Mouse (Mus musculus): ENCODE measurements around the gene Gm42791.

Gene Gm42791

DNA sequence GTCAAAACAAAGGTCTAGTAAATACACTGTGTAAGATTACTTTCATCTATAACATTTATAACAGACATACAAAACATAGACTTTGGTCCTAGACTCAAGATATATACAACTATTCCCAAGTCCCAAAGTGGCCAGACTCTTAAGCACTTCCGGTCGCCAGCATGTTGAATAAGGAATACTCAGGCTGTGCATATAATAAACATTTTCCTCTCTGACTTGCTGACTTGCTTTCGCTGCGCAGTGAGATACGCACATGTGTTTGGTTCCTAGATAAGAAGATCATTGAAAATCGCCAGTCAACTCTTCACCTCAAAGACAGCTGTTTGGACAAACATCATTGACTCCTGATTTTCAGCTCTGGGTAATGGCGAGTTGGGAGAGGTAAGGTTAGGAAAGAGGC, 127.8 kb downstream of the Gm42791 start:
- no peak for DNase-seq

DNA sequence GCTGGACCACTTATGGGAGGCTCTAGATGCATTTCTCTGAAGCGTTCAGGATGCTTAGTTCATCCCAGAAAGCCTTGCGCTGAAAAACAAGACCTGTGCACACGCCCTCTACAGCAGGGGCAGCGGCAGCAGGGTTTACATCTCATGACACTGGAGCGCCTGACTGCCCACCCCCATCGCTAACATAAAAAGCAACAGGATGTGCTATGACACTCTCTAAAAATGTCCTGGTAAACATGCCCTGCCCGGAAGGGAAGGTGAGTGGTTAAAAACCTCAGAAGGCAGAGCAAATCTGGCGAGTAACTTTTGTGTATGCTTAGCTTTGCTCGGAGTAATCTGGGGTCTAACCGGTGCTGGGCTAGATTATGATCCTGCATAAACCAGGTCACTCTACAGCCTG, 128.4 kb downstream of the Gm42791 start:
- DNase-seq: no peak

DNA sequence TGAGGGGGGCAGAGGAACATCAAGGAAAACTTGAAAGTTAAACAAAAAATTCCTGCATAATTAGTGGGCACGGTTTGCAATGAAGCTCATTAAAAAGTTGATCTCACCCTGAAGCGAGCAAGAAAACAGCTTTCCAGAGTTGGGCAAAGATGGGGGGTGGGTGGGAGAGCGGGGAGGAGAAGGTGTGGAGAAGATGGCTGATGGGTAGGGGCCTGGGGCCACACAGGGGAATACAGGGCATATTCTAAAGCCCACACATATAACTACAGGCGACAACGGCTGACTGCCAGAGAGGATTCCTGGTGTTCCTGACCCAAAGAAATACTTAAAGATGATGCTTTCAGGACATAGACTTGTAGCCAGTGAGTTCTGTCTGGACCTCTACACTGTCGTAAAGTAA, 131.5 kb downstream of the Gm42791 start:
- no peak for DNase-seq

DNA sequence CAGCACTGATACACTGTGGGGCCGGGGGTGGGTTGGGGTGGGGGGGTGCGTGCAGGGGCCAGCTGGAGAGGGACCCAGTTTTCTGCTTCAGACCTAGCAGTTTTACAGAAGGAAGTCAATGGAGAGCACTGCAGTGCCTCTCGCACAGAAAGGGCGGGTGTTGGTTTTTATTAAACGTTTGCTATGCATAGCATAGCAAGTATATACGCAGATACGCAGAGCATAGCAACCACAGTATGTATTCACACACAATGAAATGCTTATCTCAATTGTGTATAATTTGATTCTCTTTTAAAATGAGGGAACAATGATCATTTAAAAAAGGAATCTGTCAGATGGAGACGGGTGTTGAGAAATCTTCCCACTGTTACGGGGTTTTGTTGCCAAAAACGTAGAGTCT, 132.1 kb downstream of the Gm42791 start:
- no peak for DNase-seq

DNA sequence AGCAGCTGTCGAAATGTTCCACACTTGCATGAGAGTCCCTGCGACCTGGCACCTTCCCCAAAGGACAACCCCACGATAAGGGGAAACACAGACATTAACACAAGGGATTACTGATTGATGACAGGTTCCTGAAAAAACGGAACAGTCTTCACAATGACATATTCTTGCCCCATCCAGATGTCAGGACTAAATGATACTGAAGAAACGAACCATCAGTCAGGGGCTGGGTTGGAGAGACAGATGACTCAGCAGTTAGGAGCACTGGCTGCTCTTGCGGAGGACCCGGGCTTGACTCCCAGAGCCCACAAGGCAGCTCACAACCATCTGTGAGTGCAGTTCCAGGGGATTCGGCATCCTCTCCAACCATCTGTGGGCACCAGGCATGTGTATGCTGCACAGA, 132.8 kb downstream of the Gm42791 start:
- no peak for DNase-seq

DNA sequence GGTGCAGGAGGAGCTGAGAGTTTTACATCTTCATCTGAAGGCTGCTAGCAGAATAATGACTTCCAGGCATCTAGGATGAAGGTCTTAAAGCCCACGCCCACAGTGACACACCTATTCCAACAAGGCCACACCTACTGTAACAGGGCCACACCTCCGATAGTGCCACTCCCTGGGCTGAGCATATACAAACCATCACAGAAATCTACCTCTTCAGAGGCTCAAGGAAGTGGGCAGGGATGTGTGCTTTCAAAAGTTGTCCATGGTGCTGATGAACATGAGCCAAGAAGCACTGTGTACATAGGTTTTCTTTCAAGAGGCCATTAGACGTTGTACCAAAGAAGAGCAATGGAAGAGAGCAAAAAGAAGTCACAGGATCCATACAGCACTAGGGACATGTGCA, 137.4 kb downstream of the Gm42791 start:
- DNase-seq: peak; percentile 22

DNA sequence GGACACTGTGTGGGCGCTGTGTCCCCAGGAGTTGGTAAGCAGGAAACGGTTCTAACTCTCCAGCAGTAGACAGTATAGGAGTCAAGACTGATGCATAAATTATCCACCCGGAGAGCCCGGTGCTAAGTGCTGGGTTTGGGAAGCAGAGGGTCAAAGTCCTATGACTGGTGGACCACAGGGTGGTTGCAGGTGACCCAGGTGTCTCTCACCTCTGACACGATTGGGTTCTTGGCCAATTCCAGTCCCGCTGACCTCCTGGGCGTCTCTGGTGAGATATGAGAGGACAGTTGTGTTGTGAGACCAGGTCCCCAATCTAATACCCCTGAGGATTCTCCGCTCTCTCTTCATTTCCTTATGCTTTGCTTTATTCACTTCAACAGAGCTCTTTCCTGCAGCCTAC, 139.9 kb downstream of the Gm42791 start:
- no peak for DNase-seq

DNA sequence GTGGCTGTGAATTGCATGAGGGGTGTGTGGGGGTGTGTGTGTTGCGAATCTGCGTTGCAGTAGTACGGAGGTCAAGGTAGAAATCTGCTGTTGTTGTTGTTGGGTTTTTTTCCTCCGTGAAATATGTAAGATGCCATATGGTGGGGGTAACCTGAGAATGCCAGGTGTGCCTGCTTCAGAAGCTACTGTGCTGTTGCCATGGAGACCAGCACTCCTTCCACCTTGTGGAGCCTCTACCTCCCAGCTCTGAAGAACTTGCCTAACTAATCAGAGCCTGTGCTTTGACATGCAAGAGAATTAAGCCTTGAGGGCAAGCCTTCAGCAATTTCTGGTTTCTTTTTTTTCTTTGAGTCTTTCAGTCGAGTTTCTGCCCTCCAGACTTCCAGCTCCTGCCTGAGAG, 140.8 kb downstream of the Gm42791 start:
- no peak for DNase-seq

DNA sequence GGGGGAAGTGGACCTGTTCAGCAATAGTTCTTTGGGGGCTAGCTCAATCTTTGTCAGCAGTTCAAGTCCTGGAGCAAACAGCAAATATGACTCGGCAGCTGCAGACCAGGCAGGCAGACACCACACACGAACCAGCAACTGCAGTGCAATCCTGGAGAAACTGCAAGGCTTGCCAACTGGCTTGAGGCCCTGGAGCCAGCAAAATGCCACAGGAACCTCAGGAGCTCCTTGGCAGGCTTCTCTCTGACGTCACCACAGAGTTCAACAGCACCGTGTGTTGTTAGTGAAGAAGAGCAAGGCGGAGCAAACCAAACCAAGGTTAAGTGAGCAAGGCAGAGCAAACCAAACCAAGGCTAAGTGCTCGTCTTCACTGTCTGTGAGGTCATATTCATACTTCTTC, 145.4 kb downstream of the Gm42791 start:
- DNase-seq: no peak

DNA sequence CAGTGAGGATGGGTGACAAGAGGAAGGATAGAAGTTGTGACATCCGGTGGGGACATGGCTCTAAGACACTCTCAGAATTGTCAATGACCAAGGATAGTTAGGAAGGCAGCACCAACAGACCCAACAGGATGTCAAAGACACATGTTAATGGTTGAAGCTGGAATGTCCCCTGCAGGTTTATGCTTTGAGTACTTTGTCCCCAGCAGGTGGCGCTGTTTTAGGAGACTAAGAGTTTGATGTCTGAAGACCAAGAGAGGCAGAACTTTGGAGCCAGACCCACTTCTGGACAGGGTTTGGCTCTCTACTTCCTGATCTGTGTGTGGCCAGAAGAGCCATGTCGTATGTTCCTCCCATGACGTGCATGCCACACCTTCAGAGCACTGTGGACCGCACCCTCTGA, 147.9 kb downstream of the Gm42791 start:
- peak; percentile 19 for DNase-seq
